Mouse (Mus musculus) c-Kit-positive CD71-negative TER-119-negative erythroid progenitor cells, embryonic 14.5 days (primary cell): ENCODE results near the gene Ntm.

Experiments
- DNase-seq: peaks from one replicate; pipeline ENCODE4 v3.0.0-alpha.2; 2013; ENCODE audit warnings: low read depth

Ntm gene

GRCm38 (mm10) chr9:29036058-29036457 lies 926.9 kb downstream of the Ntm start:
- no peak for DNase-seq

DNA sequence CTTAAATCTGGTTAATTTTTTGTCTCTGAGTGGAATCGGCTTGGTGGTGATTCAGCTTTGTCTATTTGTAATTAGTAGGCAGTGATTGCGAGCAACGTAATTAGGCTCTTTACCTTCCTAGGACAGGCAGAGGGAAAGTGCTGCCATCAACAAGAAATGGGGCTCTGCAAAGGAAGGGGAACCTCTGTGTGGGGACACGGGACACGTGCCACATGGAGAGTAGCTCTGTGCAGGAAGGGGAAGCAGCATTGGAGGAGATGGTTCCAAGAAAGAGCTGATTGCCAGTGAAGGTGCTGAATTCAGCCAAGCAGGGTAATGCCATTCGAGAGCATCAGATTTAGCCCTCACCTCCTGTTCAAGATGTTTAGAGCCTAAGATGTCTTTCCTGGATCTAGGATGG lies 936.5 kb downstream of the Ntm start:
- no peak for DNase-seq

DNA sequence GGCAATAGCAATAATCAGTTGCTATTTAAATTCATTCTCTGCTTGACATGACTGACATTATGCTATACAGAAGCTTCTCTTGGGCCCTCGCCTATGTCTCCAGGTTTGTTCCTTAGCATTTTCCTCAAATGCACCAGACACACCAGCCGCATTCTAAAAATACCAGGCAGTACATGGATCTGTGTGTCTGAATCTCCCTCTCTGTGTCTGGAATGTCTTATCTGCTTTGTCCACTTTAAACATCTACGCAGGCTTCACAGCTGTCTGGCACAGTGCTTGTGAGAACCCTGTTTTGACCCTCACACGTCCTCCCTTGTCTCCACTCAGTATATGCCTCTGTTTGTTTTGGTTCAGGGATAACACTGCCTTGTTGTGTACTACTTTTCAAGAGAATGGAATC lies 937.3 kb downstream of the Ntm start:
- DNase-seq, result no peak

DNA sequence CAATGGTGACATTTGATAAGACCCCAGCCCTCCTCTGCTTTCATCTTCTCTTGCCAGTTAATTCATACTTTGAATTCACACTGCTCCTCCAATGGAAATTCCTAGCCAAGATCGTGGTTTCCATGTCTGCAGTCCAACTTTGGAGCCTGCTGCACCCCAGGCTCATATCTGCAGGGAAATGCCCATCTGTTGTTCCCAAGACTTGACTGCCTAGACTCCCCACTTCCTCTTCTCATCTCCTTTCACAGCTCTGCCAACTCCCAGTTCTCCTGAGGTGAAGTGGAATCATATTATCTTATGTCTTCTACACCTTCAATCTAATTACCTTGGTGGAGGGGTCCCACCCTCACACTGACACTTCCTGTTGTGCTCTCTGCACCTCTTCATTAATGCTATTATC lies 937.8 kb downstream of the Ntm start:
- DNase-seq, result no peak

GRCm38 (mm10) chr9:29016879-29017278 lies 946.1 kb downstream of the Ntm start:
- DNase-seq, result no peak

GRCm38 (mm10) chr9:29013881-29014280 lies 949.1 kb downstream of the Ntm start:
- DNase-seq, result no peak

GRCm38 (mm10) chr9:29012541-29012940 lies 950.4 kb downstream of the Ntm start:
- DNase-seq, result no peak

GRCm38 (mm10) chr9:29011476-29011875 lies 951.5 kb downstream of the Ntm start:
- DNase-seq, result no peak

DNA sequence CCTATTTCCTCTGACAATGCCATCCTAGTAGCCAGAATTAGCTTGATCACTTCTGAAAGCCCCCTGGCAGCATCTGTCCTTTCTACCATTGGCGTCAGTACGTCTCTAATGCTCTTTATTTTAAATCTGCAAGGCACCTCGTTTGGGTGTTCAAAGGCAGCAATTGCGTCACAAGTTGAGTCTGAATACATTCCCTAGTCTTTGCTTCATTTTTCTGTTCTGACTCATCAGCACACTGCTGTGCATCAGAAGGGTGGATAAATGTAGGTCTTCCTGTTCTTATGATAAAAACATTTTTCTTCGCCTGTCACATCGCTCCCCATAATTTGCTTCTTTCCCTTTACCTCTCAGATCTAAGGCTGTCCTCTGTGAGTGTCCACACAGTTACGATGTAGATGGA lies 958.4 kb downstream of the Ntm start:
- DNase-seq, result no peak

DNA sequence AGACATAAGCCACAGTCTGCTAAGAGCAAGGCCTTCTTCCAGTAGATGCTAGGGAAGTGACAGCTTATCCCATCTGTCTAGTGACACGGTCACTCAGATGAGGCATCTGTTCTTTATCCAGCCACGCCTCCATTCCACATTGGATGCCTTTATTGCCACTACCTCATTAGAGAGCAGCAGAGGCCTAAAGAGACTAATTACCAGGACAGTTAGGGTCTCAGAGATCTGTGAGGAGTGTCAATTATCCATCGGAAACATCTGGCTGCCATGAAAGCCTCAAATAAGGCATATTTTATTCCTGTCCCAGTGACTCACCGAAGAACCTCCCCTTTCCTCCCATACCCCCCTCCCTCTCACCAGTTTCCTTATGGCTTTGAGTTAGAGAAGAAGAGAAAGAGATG lies 963.0 kb downstream of the Ntm start:
- no peak for DNase-seq

GRCm38 (mm10) chr9:28977275-28977674 lies 985.7 kb downstream of the Ntm start:
- no peak for DNase-seq

- DNase-seq, result no peak
Measured at GRCm38 (mm10) chr9:28969455-28969854, 993.5 kb downstream of the Ntm start.
